Mouse (Mus musculus) MEL (cell line): ENCODE measurements around the gene Trappc6a. TPM values are rescaled to one million over a fixed set of nuclear protein-coding genes. Genes with fewer than 3 reads are reported as not detected.

Experiments used
- DNase-seq: peaks from one replicate; pipeline ENCODE4 v3.0.0; 2011; ENCODE audit warnings: low read depth, low spot score
- H3K27ac ChIP-seq: 2 replicates; pipeline ENCODE4 v1.5.1; 2012; ENCODE audit warnings: low read depth, mild to moderate bottlenecking, control low read depth, low read length, moderate library complexity; ENCODE audit not compliant: control insufficient read depth
- H3K27me3 ChIP-seq, 2 experiments: fragments of 150-350 bp in 1 of 2; sonication (generic) in 1 of 2; 2 replicates each; pipeline ENCODE4 v1.6.1; 2012; ENCODE audit warnings: low read length in 2 of 2, mild to moderate bottlenecking in 2 of 2, improper control_type of control experiment in 1 of 2, moderate library complexity in 1 of 2; ENCODE audit not compliant: insufficient read depth in 2 of 2, control insufficient read depth in 1 of 2
- H3K36me3 ChIP-seq, 2 experiments: 2 replicates each; pipeline ENCODE4 v1.6.1; 2012 to 2014; ENCODE audit warnings: low read length in 2 of 2, improper control_type of control experiment in 1 of 2, inconsistent platforms in 1 of 2, mild to moderate bottlenecking in 1 of 2; ENCODE audit not compliant: insufficient read depth in 2 of 2, control insufficient read depth in 1 of 2
- H3K4me1 ChIP-seq, 2 experiments: fragments of 150-350 bp in 1 of 2; sonication (generic) in 1 of 2; 2 replicates each; pipeline ENCODE4 v1.6.1; 2012; ENCODE audit warnings: low read length in 2 of 2, improper control_type of control experiment in 1 of 2, mild to moderate bottlenecking in 1 of 2; ENCODE audit not compliant: insufficient read depth in 2 of 2, control insufficient read depth in 1 of 2
- H3K4me3 ChIP-seq, 2 experiments: fragments of 150-350 bp in 1 of 2; sonication (generic) in 1 of 2; 2 replicates each; pipeline ENCODE4 v1.5.1; 2012; ENCODE audit warnings: low read depth in 2 of 2, low read length in 2 of 2, mild to moderate bottlenecking in 2 of 2, moderate library complexity in 2 of 2, control low read depth in 1 of 2, improper control_type of control experiment in 1 of 2; ENCODE audit not compliant: control insufficient read depth in 1 of 2, insufficient read depth in 1 of 2
- H3K79me2 ChIP-seq: 2 replicates; pipeline ENCODE4 v1.6.1; 2012; ENCODE audit warnings: mild to moderate bottlenecking, low read length, moderate library complexity; ENCODE audit not compliant: control insufficient read depth, poor library complexity, insufficient read depth
- H3K9ac ChIP-seq: 2 replicates; pipeline ENCODE4 v1.6.1; 2012; ENCODE audit warnings: low read depth, mild to moderate bottlenecking, control low read depth, low read length, moderate library complexity; ENCODE audit not compliant: control insufficient read depth, poor library complexity, severe bottlenecking
- H3K9me3 ChIP-seq: fragments of 150-350 bp; sonication (generic); replicated peaks from 2 replicates; pipeline ENCODE4 v1.6.1; 2012; ENCODE audit warnings: mild to moderate bottlenecking, low read length, improper control_type of control experiment, moderate library complexity; ENCODE audit not compliant: insufficient read depth
- BHLHE40 ChIP-seq: IDR thresholded peaks from 2 replicates; pipeline ENCODE4 v1.6.1; 2012; ENCODE audit warnings: low read depth, mild to moderate bottlenecking, inconsistent platforms, low read length, improper control_type of control experiment, borderline replicate concordance
- E2F4 ChIP-seq: IDR thresholded peaks from 2 replicates; pipeline ENCODE4 v1.6.1; 2011; ENCODE audit warnings: low read depth, low read length, improper control_type of control experiment, borderline replicate concordance
- GABPA ChIP-seq: IDR thresholded peaks from 2 replicates; pipeline ENCODE4 v1.6.1; 2012; ENCODE audit warnings: low read depth, mild to moderate bottlenecking, inconsistent platforms, low read length, improper control_type of control experiment, moderate library complexity
- MEF2A ChIP-seq: IDR thresholded peaks from 2 replicates; pipeline ENCODE4 v1.6.1; 2014; ENCODE audit warnings: low read depth, mild to moderate bottlenecking, inconsistent platforms, low read length, improper control_type of control experiment; ENCODE audit not compliant: poor library complexity, insufficient replicate concordance, severe bottlenecking; ENCODE audit errors: extremely low read depth
- MXI1 ChIP-seq: IDR thresholded peaks from 2 replicates; pipeline ENCODE4 v1.6.1; 2011; ENCODE audit warnings: mild to moderate bottlenecking, low read depth, low read length, improper control_type of control experiment
- NELFE ChIP-seq: IDR thresholded peaks from 2 replicates; pipeline ENCODE4 v1.6.1; 2011; ENCODE audit warnings: low read depth, low read length, improper control_type of control experiment
- POLR2A ChIP-seq, 2 experiments: IDR thresholded peaks; 2 replicates each; pipeline ENCODE4 v1.6.1; 2011 to 2012; ENCODE audit warnings: low read length in 2 of 2, mild to moderate bottlenecking in 2 of 2, control low read depth in 1 of 2, improper control_type of control experiment in 1 of 2, low read depth in 1 of 2, moderate library complexity in 1 of 2; ENCODE audit not compliant: control insufficient read depth in 1 of 2, insufficient read depth in 1 of 2, poor library complexity in 1 of 2
- POLR2AphosphoS2 ChIP-seq: IDR thresholded peaks from 2 replicates; pipeline ENCODE4 v1.6.1; 2011; ENCODE audit warnings: low read length, improper control_type of control experiment
- RAD21 ChIP-seq: IDR thresholded peaks from 2 replicates; pipeline ENCODE4 v1.6.1; 2011; ENCODE audit warnings: mild to moderate bottlenecking, low read depth, low read length, improper control_type of control experiment
- TBP ChIP-seq: IDR thresholded peaks from 2 replicates; pipeline ENCODE4 v1.8.0; 2011; ENCODE audit warnings: low read depth, low read length, improper control_type of control experiment
- ZC3H11A ChIP-seq: IDR thresholded peaks from 2 replicates; pipeline ENCODE4 v1.6.1; 2012; ENCODE audit warnings: low read depth, mild to moderate bottlenecking, inconsistent platforms, low read length, improper control_type of control experiment
- ZKSCAN1 ChIP-seq: IDR thresholded peaks from 2 replicates; pipeline ENCODE4 v1.6.1; 2012; ENCODE audit warnings: low read depth, mild to moderate bottlenecking, inconsistent platforms, low read length, improper control_type of control experiment, moderate library complexity
- polyA plus RNA-seq, 2 experiments: library from polyadenylated mRNA; stranded (reverse) in 1 of 2; unstranded in 1 of 2; fragments of >175 nt in 1 of 2; fragments of >200 nt in 1 of 2; gene quantifications; 2 replicates each; pipeline versions ENCODE4 v1.2.1 to v1.2.4; 2012; ENCODE audit warnings: low replicate concordance in 2 of 2, low read depth in 1 of 2; ENCODE audit not compliant: insufficient read length in 2 of 2, insufficient read depth in 1 of 2, missing spikeins in 1 of 2
- total RNA-seq: library from RNA; depleted of rRNA; stranded (reverse); fragments of 300-350 nt; gene quantifications from 2 replicates; pipeline ENCODE4 v1.2.3, GENCODE M21; 2012

Trappc6a gene
- total and polyA plus RNA-seq, 3 experiments, result 82.8 to 88.2 TPM; not detected in 1

- Histone ChIP-seq H3K79me2 (peaks cover 56% of the 10 kb centered on the region), H3K4me3 (peak overlapping the region; percentile 60 to 98), H3K9me3 (no peaks in the 10 kb centered on the region), H3K27me3 (no peaks in the 10 kb centered on the region), H3K9ac (peak overlapping the region; percentile 98), H3K4me1 (peaks cover 9 to 34% of the 10 kb centered on the region in 2 experiments; a peak in 3 of 4 replicates), H3K27ac (no peak overlapping the region), H3K36me3 (peaks cover 3 to 26% of the 10 kb centered on the region in 2 experiments; a peak in 3 of 4 replicates)
- TF ChIP-seq E2F4, result no peak
- TF ChIP-seq ZC3H11A, result no peak
- TF ChIP-seq ZKSCAN1, result no peak
- TF ChIP-seq POLR2A (IDR thresholded peaks at IDR 0.05; ENCODE audit: control insufficient read depth in 1 of 2, insufficient read depth in 1 of 2, low read depth in 1 of 2, low read length in 2 of 2, poor library complexity in 1 of 2), result no peak
- no peak for TF ChIP-seq BHLHE40
- TF ChIP-seq MEF2A, result no peak
- no peak for TF ChIP-seq GABPA
- no peak for TF ChIP-seq MXI1
- TF ChIP-seq NELFE, result no peak
- DNase-seq, result no peak
Observed at GRCm38 (mm10) chr7:19560491-19561260, 52.5 kb downstream of the Trappc6a start.

GRCm38 (mm10) chr7:19561431-19561764 lies 53.2 kb downstream of the Trappc6a start:
- Histone ChIP-seq H3K9ac (peak overlapping the region; percentile 98), H3K79me2 (peaks cover 53% of the 10 kb centered on the region), H3K27me3 (no peaks in the 10 kb centered on the region), H3K4me1 (peaks cover 9 to 36% of the 10 kb centered on the region in 2 experiments; a peak in 3 of 4 replicates), H3K4me3 (peak overlapping the region; percentile 60 to 98), H3K27ac (peak overlapping the region; percentile 96), H3K36me3 (peaks cover under 1 to 26% of the 10 kb centered on the region in 2 experiments; a peak in 2 of 4 replicates), H3K9me3 (no peaks in the 10 kb centered on the region)
- TF ChIP-seq MEF2A (no peak), RAD21 (no peak), POLR2AphosphoS2 (no peak), TBP (no peak)
- peak; percentile 49 for DNase-seq
